ENCODE assay signal across 8 mouse cellular contexts in genomic region chr19:10022414-10023303, GRCm38 (mm10). TPM values are rescaled to one million over a fixed set of nuclear protein-coding genes. Genes with fewer than 3 reads are reported as not detected.
A peak's percentile ranks its signal among the peaks of the same experiment; 100 is the strongest.
DNase-seq lines count a peak whose midpoint lies in the region; ATAC-seq and TF ChIP-seq lines count a peak whose summit lies in the region.

No protein-coding gene starts in this region.

- peaks cover 6 to 21% of the 10 kb centered on the region in 2 experiments for H3K4me1 ChIP-seq in CH12.LX (ENCODE audit: control insufficient read depth in 1 of 2, insufficient read depth in 2 of 2)
- peaks cover 72% of the 10 kb centered on the region for H3K4me1 ChIP-seq in embryonic facial prominence, embryonic 13.5 days
- peaks cover 29% of the 10 kb centered on the region for H3K4me1 ChIP-seq in hindbrain, embryonic 16.5 days (ENCODE audit: control insufficient read depth, insufficient read depth, low read depth, low read length)
- peaks cover 66% of the 10 kb centered on the region for H3K4me1 ChIP-seq in limb, embryonic 10.5 days
- H3K4me1 ChIP-seq in thymus, adult 2 months (replicated peaks; ENCODE audit: control insufficient read depth, insufficient read depth, low read length) = peaks cover 15% of the 10 kb centered on the region

- TF ChIP-seq POLR2A in CH12.LX (IDR thresholded peaks at IDR 0.05; ENCODE audit: low read depth, low read length) = no peak
- TF ChIP-seq POLR2A in thymus, adult 2 months (IDR thresholded peaks at IDR 0.05; ENCODE audit: control insufficient read depth, extremely low read depth, insufficient read depth, low read length, poor library complexity) = no peak

- no peak overlapping the region for H3K9ac ChIP-seq in CH12.LX (ENCODE audit: insufficient read depth, low read depth)
- peak overlapping the region; percentile 49; the same call in 1 of the 2 replicates for H3K9ac ChIP-seq in embryonic facial prominence, embryonic 13.5 days
- H3K9ac ChIP-seq in hindbrain, embryonic 16.5 days (ENCODE audit: low read depth, low read length) = peak overlapping the region; percentile 13; the same call in 1 of the 2 replicates

- dilution Hi-C loops in CH12.LX (cut with MboI; ENCODE audit: extremely low pct_ligation_motif_present, extremely low pct_unique_long_range_greater_than_20kb, low sequenced_read_pairs) = no loop called here

- H3K79me2 ChIP-seq in CH12.LX (replicated peaks; ENCODE audit: control insufficient read depth, extremely low read depth, insufficient read depth, poor library complexity, severe bottlenecking) = no peaks in the 10 kb centered on the region

- peak in 1 of 2 experiments; percentile 55; a peak in 2 of 4 replicates for TF ChIP-seq CTCF in CH12.LX (conservative IDR thresholded peaks at IDR 0.05 in 1 of 2, IDR thresholded peaks at IDR 0.05 in 1 of 2; ENCODE audit: low read depth in 2 of 2, low read length in 2 of 2)
- TF ChIP-seq CTCF in thymus, adult 2 months (IDR thresholded peaks at IDR 0.05; ENCODE audit: borderline replicate concordance, control insufficient read depth, extremely low read depth, insufficient read depth, low read length, poor library complexity) = no peak

- no peak for ATAC-seq in cerebellum, adult (ENCODE audit: insufficient number of reproducible peaks, low FRiP score, low TSS enrichment)
- ATAC-seq in embryonic facial prominence, embryonic 13.5 days (ENCODE audit: insufficient number of reproducible peaks, insufficient read depth, low FRiP score, low TSS enrichment, low read depth) = no peak
- no peak for ATAC-seq in hindbrain, embryonic 16.5 days
- ATAC-seq in monocyte, adult 5-6 weeks (replicated peaks; ENCODE audit: insufficient number of reproducible peaks, low FRiP score, low TSS enrichment, poor library complexity, severe bottlenecking) = peak; percentile 34; the same call in 1 of the 2 replicates

- WGBS in embryonic facial prominence, embryonic 13.5 days = 70% methylated on average over 5 of the region's 5 CpGs
- WGBS in hindbrain, embryonic 16.5 days = 64% methylated on average over 5 of the region's 5 CpGs
- WGBS in limb, embryonic 10.5 days = 75% methylated on average over 5 of the region's 5 CpGs
- WGBS in thymus, adult 2 months = 69% methylated on average over 5 of the region's 5 CpGs

- DNase-seq in cerebellum, postnatal 14 days = peak; percentile 48 to 56
- peak; percentile 15 for DNase-seq in CH12.LX (ENCODE audit: extremely low read depth)
- DNase-seq in limb, embryonic 10.5 days (ENCODE audit: low spot score) = no peak
- DNase-seq in thymus, adult 2 months = no peak

- H3K36me3 ChIP-seq in CH12.LX (replicated peaks in 1 of 2; ENCODE audit: control insufficient read depth in 1 of 2, insufficient read depth in 1 of 2, low read length in 1 of 2) = no peaks in the 10 kb centered on the region
- peaks cover 13% of the 10 kb centered on the region for H3K36me3 ChIP-seq in embryonic facial prominence, embryonic 13.5 days
- H3K36me3 ChIP-seq in hindbrain, embryonic 16.5 days (ENCODE audit: control insufficient read depth, insufficient read depth, low read length) = no peaks in the 10 kb centered on the region
- peaks cover 17% of the 10 kb centered on the region for H3K36me3 ChIP-seq in limb, embryonic 10.5 days
- no peaks in the 10 kb centered on the region for H3K36me3 ChIP-seq in thymus, adult 2 months (ENCODE audit: control insufficient read depth, insufficient read depth, low read length)

- H3K4me2 ChIP-seq in CH12.LX (ENCODE audit: insufficient read depth, low read depth, poor library complexity, severe bottlenecking) = no peak overlapping the region
- no peak overlapping the region for H3K4me2 ChIP-seq in embryonic facial prominence, embryonic 13.5 days
- no peak overlapping the region for H3K4me2 ChIP-seq in hindbrain, embryonic 16.5 days (ENCODE audit: low read length)

- H3K27me3 ChIP-seq in CH12.LX (replicated peaks) = peaks cover 34% of the 10 kb centered on the region
- H3K27me3 ChIP-seq in embryonic facial prominence, embryonic 13.5 days = no peaks in the 10 kb centered on the region
- no peaks in the 10 kb centered on the region for H3K27me3 ChIP-seq in hindbrain, embryonic 16.5 days (replicated peaks; ENCODE audit: control insufficient read depth, insufficient read depth, low read length)
- H3K27me3 ChIP-seq in limb, embryonic 10.5 days (ENCODE audit: low read depth, poor library complexity, severe bottlenecking) = no peaks in the 10 kb centered on the region; the same call in 1 of the 2 replicates
- no peaks in the 10 kb centered on the region for H3K27me3 ChIP-seq in thymus, adult 2 months (ENCODE audit: control insufficient read depth, insufficient read depth, low read length)

- no peak for TF ChIP-seq EP300 in CH12.LX (IDR thresholded peaks at IDR 0.05; ENCODE audit: low read length)

- no peak overlapping the region for H3K27ac ChIP-seq in CH12.LX (ENCODE audit: insufficient read depth, low read depth)
- peak overlapping the region; percentile 24 for H3K27ac ChIP-seq in embryonic facial prominence, embryonic 13.5 days
- no peak overlapping the region for H3K27ac ChIP-seq in hindbrain, embryonic 16.5 days (ENCODE audit: low read depth, low read length)
- H3K27ac ChIP-seq in limb, embryonic 10.5 days = peak overlapping the region; percentile 66
- H3K27ac ChIP-seq in thymus, adult 2 months (ENCODE audit: control insufficient read depth, insufficient read depth, low read length) = no peak overlapping the region

- peak; percentile 51 for TF ChIP-seq RAD21 in CH12.LX (IDR thresholded peaks at IDR 0.05; ENCODE audit: low read depth, low read length)

- H3K9me3 ChIP-seq in CH12.LX (replicated peaks; ENCODE audit: low read length) = no peaks in the 10 kb centered on the region
- no peaks in the 10 kb centered on the region for H3K9me3 ChIP-seq in embryonic facial prominence, embryonic 13.5 days
- H3K9me3 ChIP-seq in hindbrain, embryonic 16.5 days (ENCODE audit: control insufficient read depth, low read length) = no peaks in the 10 kb centered on the region
- no peaks in the 10 kb centered on the region for H3K9me3 ChIP-seq in limb, embryonic 10.5 days (replicated peaks)

- in situ Hi-C loops in CH12.LX (cut with MboI; ENCODE audit: low pct_ligation_motif_present, low pct_unique_long_range_greater_than_20kb, low sequenced_read_pairs) = no loop called here

- no peak overlapping the region for H3K4me3 ChIP-seq in CH12.LX (replicated peaks in 1 of 3; ENCODE audit: low read depth in 2 of 3, low read length in 2 of 3, poor library complexity in 1 of 3)
- no peak overlapping the region for H3K4me3 ChIP-seq in embryonic facial prominence, embryonic 13.5 days
- H3K4me3 ChIP-seq in hindbrain, embryonic 16.5 days (ENCODE audit: low read length) = no peak overlapping the region
- no peak overlapping the region for H3K4me3 ChIP-seq in limb, embryonic 10.5 days
- H3K4me3 ChIP-seq in thymus, adult 2 months (ENCODE audit: control insufficient read depth, insufficient read depth, low read length) = no peak overlapping the region

TF ChIP-seq in CH12.LX, 34 proteins besides CTCF, POLR2A, EP300 and RAD21:
- TF ChIP-seq USF1 (IDR thresholded peaks at IDR 0.05; ENCODE audit: low read depth, low read length) (no peak), SMC3 (IDR thresholded peaks at IDR 0.05; ENCODE audit: low read depth, low read length) (peak; percentile 62), KAT2A (IDR thresholded peaks at IDR 0.05; ENCODE audit: insufficient replicate concordance, low read length) (no peak)

RNA-seq across cellular contexts. Expression of gene Fads3, which starts 18.7 kb away (rescaled TPM):
- total RNA-seq in CH12.LX (2012; rRNA removed) = 0.50 and 1.1 TPM in 2 replicates
- total RNA-seq in CH12.LX (2014; rRNA removed) = not detected in 2 replicates
- polyA plus RNA-seq in CH12.LX (2012; ENCODE audit: insufficient read length, low read depth) = 0.26 and 0.29 TPM in 2 replicates
- polyA plus RNA-seq in embryonic facial prominence, embryonic 13.5 days (2015; fragmentation: Nextera tagmentation; extraction: Ambion mirVana) = 8.6 and 10.0 TPM in 2 replicates
- 39.7 and 42.1 TPM in 2 replicates for polyA plus RNA-seq in hindbrain, embryonic 16.5 days (2015; fragmentation: Nextera tagmentation; extraction: Ambion mirVana)
- polyA plus RNA-seq in limb, embryonic 10.5 days (2016; fragmentation: Nextera tagmentation; extraction: Ambion mirVana) = 2.4 and 3.2 TPM in 2 replicates
- total RNA-seq in monocyte, adult 5-6 weeks (2017) = 1.1 TPM in 1 of 3 replicates, not detected in the others
- 13.6 and 19.9 TPM in 2 replicates for polyA plus RNA-seq in thymus, adult 2 months (2012; rRNA removed)

RNA-seq across cellular contexts. Expression of gene Rab3il1, which starts 21.2 kb away (rescaled TPM):
- 0.04 TPM in 1 of 2 replicates, not detected in the other for total RNA-seq in CH12.LX (2012; rRNA removed)
- total RNA-seq in CH12.LX (2014; rRNA removed) = not detected in 2 replicates
- polyA plus RNA-seq in CH12.LX (2012; ENCODE audit: insufficient read length, low read depth) = not detected in 2 replicates
- polyA plus RNA-seq in embryonic facial prominence, embryonic 13.5 days (2015; fragmentation: Nextera tagmentation; extraction: Ambion mirVana) = 42.0 and 43.3 TPM in 2 replicates
- 22.1 and 25.6 TPM in 2 replicates for polyA plus RNA-seq in hindbrain, embryonic 16.5 days (2015; fragmentation: Nextera tagmentation; extraction: Ambion mirVana)
- polyA plus RNA-seq in limb, embryonic 10.5 days (2016; fragmentation: Nextera tagmentation; extraction: Ambion mirVana) = 39.2 and 41.5 TPM in 2 replicates
- 0.39 to 3.0 TPM in 2 of 3 replicates, not detected in the other for total RNA-seq in monocyte, adult 5-6 weeks (2017)
- 12.8 and 15.7 TPM in 2 replicates for polyA plus RNA-seq in thymus, adult 2 months (2012; rRNA removed)

RNA-seq across cellular contexts. Expression of gene Best1, which starts 21.2 kb away (rescaled TPM):
- total RNA-seq in CH12.LX (2012; rRNA removed) (0.13 TPM in 1 of 2 replicates, not detected in the other), CH12.LX (2014; rRNA removed) (not detected in 2 replicates)
- polyA plus RNA-seq in CH12.LX (2012; ENCODE audit: insufficient read length, low read depth) = not detected in 2 replicates
- polyA plus RNA-seq in embryonic facial prominence, embryonic 13.5 days (2015; fragmentation: Nextera tagmentation; extraction: Ambion mirVana) = 0.73 and 0.98 TPM in 2 replicates
- polyA plus RNA-seq in hindbrain, embryonic 16.5 days (2015; fragmentation: Nextera tagmentation; extraction: Ambion mirVana) = 2.5 and 3.2 TPM in 2 replicates
- 2.3 TPM in 2 replicates for polyA plus RNA-seq in limb, embryonic 10.5 days (2016; fragmentation: Nextera tagmentation; extraction: Ambion mirVana)
- total RNA-seq in monocyte, adult 5-6 weeks (2017) = 0.21 TPM in 1 of 3 replicates, not detected in the others
- 0.31 and 0.33 TPM in 2 replicates for polyA plus RNA-seq in thymus, adult 2 months (2012; rRNA removed)

RNA-seq across cellular contexts. Expression of gene Fth1, which starts 42.3 kb away (rescaled TPM):
- 284 and 317 TPM in 2 replicates for total RNA-seq in CH12.LX (2012; rRNA removed)
- 279 and 303 TPM in 2 replicates for total RNA-seq in CH12.LX (2014; rRNA removed)
- 2,849 and 3,031 TPM in 2 replicates for polyA plus RNA-seq in CH12.LX (2012; ENCODE audit: insufficient read length, low read depth)
- polyA plus RNA-seq in embryonic facial prominence, embryonic 13.5 days (2015; fragmentation: Nextera tagmentation; extraction: Ambion mirVana) = 1,553 and 1,793 TPM in 2 replicates
- polyA plus RNA-seq in hindbrain, embryonic 16.5 days (2015; fragmentation: Nextera tagmentation; extraction: Ambion mirVana) = 1,751 and 1,961 TPM in 2 replicates
- 1,175 and 1,229 TPM in 2 replicates for polyA plus RNA-seq in limb, embryonic 10.5 days (2016; fragmentation: Nextera tagmentation; extraction: Ambion mirVana)
- total RNA-seq in monocyte, adult 5-6 weeks (2017) = 676 to 886 TPM (median 682 TPM) in 3 replicates
- polyA plus RNA-seq in thymus, adult 2 months (2012; rRNA removed) = 2,238 and 2,885 TPM in 2 replicates

Comparison
In these comparisons a context has a peak if more than half of its experiments do, and no peak if none do; other contexts are left out.
1. DNase-seq: peak in cerebellum, postnatal 14 days (2 of 2) and CH12.LX (single experiment); none in limb, embryonic 10.5 days (single experiment) and thymus, adult 2 months (single experiment).
2. H3K27ac ChIP-seq: peak in embryonic facial prominence, embryonic 13.5 days (single experiment) and limb, embryonic 10.5 days (single experiment); none in CH12.LX (single experiment), hindbrain, embryonic 16.5 days (single experiment) and thymus, adult 2 months (single experiment).
3. RNA of gene Rab3il1, which starts 21.2 kb away (polyA plus RNA-seq): 42.0 to 43.3 TPM in embryonic facial prominence, embryonic 13.5 days, 39.2 to 41.5 TPM in limb, embryonic 10.5 days, 22.1 to 25.6 TPM in hindbrain, embryonic 16.5 days and 12.8 to 15.7 TPM in thymus, adult 2 months; not detected in CH12.LX; every median in the first group is over 10 times any median in the second.